Mouse (Mus musculus) liver, adult 2 months (tissue): ENCODE data around the gene Aicda. TPM values are rescaled to one million over a fixed set of nuclear protein-coding genes. Genes with fewer than 3 reads are reported as not detected.

Experiments
- DNase-seq: peaks from one replicate; pipeline ENCODE4 v3.0.0-alpha.2; 2011; ENCODE audit warnings: low read depth, low spot score; ENCODE audit errors: extremely low read depth
- H3K27ac ChIP-seq: fragments of 200-500 bp; replicated peaks from 2 replicates; pipeline ENCODE4 v1.5.1; 2012; ENCODE audit warnings: low read depth, mild to moderate bottlenecking, control low read depth, inconsistent platforms, low read length; ENCODE audit not compliant: insufficient read depth
- H3K27me3 ChIP-seq: fragments of 200-500 bp; 2 replicates; pipeline ENCODE4 v1.6.1; 2012; ENCODE audit warnings: mild to moderate bottlenecking, moderate library complexity, low read length, inconsistent platforms; ENCODE audit not compliant: control insufficient read depth, insufficient read depth
- H3K36me3 ChIP-seq: fragments of 200-500 bp; 2 replicates; pipeline ENCODE4 v1.6.1; 2012; ENCODE audit warnings: low read length, inconsistent platforms; ENCODE audit not compliant: control insufficient read depth, insufficient read depth
- H3K4me1 ChIP-seq: fragments of 200-500 bp; 2 replicates; pipeline ENCODE4 v1.6.1; 2011; ENCODE audit warnings: low read length; ENCODE audit not compliant: control insufficient read depth, insufficient read depth
- H3K4me3 ChIP-seq: fragments of 200-500 bp; 2 replicates; pipeline ENCODE4 v1.5.1; 2011; ENCODE audit warnings: low read depth, mild to moderate bottlenecking, control low read depth, low read length, moderate library complexity; ENCODE audit not compliant: insufficient read depth
- H3K79me2 ChIP-seq: fragments of 200-500 bp; 2 replicates; pipeline ENCODE4 v1.6.1; 2012; ENCODE audit warnings: inconsistent platforms, mild to moderate bottlenecking, low read length, moderate library complexity; ENCODE audit not compliant: control insufficient read depth, insufficient read depth
- H3K9ac ChIP-seq: fragments of 200-500 bp; 2 replicates; pipeline ENCODE4 v1.6.1; 2012; ENCODE audit warnings: low read depth, mild to moderate bottlenecking, control low read depth, inconsistent platforms, low read length
- CTCF ChIP-seq: fragments of 200-500 bp; IDR thresholded peaks from 2 replicates; pipeline ENCODE4 v1.5.1; 2011; ENCODE audit warnings: low read depth, low read length, control low read depth
- POLR2A ChIP-seq: fragments of 200-500 bp; IDR thresholded peaks from 2 replicates; pipeline ENCODE4 v1.6.1; 2011; ENCODE audit warnings: low read length, control low read depth; ENCODE audit not compliant: insufficient read depth; ENCODE audit errors: extremely low read depth
- WGBS: fragments of 180-500 bp; shearing (Covaris S2); methylation state at CpG from one replicate; pipeline ENCODE4 v1.1.7; 2018; 5-methylcytosine and 5-hydroxymethylcytosine counted together
- polyA plus RNA-seq: library from polyadenylated mRNA; depleted of rRNA; stranded (reverse); fragments of >200 nt; gene quantifications from 2 replicates; pipeline ENCODE4 v1.2.3, GENCODE M21; 2012
- total RNA-seq: library from RNA; depleted of rRNA; stranded (reverse); fragments of >200 nt; gene quantifications from 2 replicates; pipeline ENCODE4 v1.2.3, GENCODE M21; 2014

Gene Aicda
- total and polyA plus RNA-seq, 2 experiments: not detected

DNA sequence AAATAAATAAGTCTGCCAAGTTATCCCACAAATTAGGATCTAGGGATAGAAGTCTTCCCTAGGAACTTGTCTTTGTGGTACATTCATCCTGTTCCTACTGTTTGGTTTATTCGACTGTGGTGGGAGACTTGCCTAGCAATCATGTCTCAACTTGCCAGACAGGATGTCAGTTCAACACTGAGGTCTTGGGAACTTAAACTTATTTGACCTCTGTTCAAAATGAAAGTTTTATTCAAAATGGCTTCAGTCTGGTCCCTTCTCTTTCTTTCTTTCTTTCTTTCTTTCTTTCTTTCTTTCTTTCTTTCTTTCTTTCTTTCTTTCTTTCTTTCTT is 49.4 kb downstream of the Aicda start:
- Histone ChIP-seq H3K36me3 (peaks cover 11% of the 10 kb centered on the region), H3K27ac (peak overlapping the region; percentile 95), H3K4me3 (no peak overlapping the region), H3K27me3 (no peaks in the 10 kb centered on the region), H3K79me2 (no peaks in the 10 kb centered on the region; the same call in 1 of the 2 replicates), H3K4me1 (peaks cover 18% of the 10 kb centered on the region), H3K9ac (no peak overlapping the region)
- WGBS: 0% methylated on average over 1 of the region's 1 CpGs
- TF ChIP-seq POLR2A (no peak), CTCF (no peak)
- no peak for DNase-seq

DNA sequence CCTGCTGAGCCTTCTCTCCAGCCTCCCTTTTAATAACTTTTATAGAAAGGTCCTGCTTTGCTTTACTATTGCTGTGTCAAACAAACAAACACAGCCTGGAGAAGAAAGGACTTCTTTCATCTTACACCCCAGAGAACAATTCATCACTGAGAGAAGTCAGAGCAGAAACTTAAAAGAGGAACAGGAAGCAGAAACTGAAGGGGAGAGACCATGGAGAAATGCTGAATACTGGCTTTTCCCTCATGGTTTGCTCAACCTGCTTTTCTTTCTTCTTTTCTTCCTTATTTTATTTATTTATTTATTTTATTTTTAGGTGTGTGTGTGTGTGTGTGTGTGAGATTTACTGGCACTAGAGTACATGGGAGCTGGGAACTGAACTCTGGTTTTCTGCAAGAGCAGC is 50.7 kb downstream of the Aicda start:
- Histone ChIP-seq H3K9ac (no peak overlapping the region), H3K4me3 (no peak overlapping the region), H3K27me3 (no peaks in the 10 kb centered on the region), H3K27ac (peak overlapping the region; percentile 34; the same call in 1 of the 2 replicates), H3K79me2 (no peaks in the 10 kb centered on the region; the same call in 1 of the 2 replicates), H3K36me3 (peaks cover 6% of the 10 kb centered on the region), H3K4me1 (peaks cover 10% of the 10 kb centered on the region)
- DNase-seq: no peak
- TF ChIP-seq CTCF: no peak
- TF ChIP-seq POLR2A: no peak

DNA sequence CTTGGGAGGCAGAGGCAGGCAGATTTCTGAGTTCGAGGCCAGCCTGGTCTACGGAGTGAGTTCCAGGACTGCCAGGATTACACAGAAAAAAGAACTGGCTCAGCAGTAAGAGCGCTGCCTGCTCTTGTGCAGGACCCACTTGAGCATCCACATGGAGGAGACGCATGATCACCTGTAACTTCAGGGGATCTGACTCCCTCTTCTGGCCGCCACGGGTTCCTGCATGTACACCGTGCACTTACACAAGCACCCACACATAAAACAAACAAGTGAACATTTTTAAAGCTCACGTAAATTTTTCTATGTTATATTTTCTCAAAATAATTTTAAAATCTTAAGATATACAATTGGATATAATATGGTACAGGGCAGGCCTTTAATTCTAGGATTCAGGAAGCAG is 51.9 kb downstream of the Aicda start:
- Histone ChIP-seq H3K27ac (no peak overlapping the region), H3K4me3 (no peak overlapping the region), H3K27me3 (no peaks in the 10 kb centered on the region), H3K79me2 (no peaks in the 10 kb centered on the region; the same call in 1 of the 2 replicates), H3K9ac (no peak overlapping the region), H3K36me3 (no peaks in the 10 kb centered on the region), H3K4me1 (peaks cover 4% of the 10 kb centered on the region)
- DNase-seq: peak; percentile 56
- 84% methylated on average over 8 of the region's 8 CpGs for WGBS
- peak; percentile 79 for TF ChIP-seq CTCF
- no peak for TF ChIP-seq POLR2A

DNA sequence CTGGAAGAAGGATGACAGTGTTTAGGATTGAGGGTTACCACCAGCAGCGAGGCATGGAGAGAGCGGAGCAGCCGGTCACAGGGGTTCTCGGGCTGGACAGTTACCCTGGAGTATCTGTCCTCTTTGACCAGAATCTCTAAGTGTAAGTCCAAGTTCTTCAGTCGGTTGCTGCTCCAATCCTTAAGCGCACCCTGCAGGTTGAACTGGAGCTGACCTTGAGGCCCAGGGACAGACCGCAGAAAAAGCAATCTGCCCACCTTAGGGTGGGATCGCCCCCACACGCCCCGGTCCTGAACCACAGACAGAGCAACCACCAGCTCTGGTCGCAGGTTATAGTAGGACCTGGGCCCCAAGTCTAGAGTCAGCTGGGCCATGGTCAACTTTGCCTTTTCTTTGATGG is 53.1 kb downstream of the Aicda start:
- Histone ChIP-seq H3K4me3 (no peak overlapping the region), H3K27me3 (no peaks in the 10 kb centered on the region), H3K79me2 (no peaks in the 10 kb centered on the region), H3K36me3 (no peaks in the 10 kb centered on the region), H3K9ac (no peak overlapping the region), H3K27ac (no peak overlapping the region), H3K4me1 (peaks cover 2% of the 10 kb centered on the region; the same call in 1 of the 2 replicates)
- 95% methylated on average over 11 of the region's 11 CpGs for WGBS
- no peak for DNase-seq
- no peak for TF ChIP-seq POLR2A
- no peak for TF ChIP-seq CTCF

DNA sequence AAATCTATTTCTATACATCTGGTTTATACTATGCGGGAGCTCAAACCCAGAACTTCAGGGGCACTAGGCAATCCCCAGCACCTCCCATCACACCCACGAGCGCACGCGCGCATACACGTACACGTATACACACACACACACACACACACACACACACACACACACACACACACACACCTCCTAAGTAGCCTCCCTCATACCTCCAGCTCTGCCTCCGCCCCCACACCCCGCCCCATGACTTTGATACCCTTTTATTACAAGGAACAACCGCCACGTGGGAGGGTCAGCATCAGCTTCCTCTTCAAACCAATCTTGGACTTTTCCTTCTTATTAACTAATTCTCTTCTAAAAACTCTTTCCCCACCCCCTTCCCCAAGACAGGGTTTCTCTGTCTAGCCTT is 54.1 kb downstream of the Aicda start:
- Histone ChIP-seq H3K4me1 (peaks cover 2% of the 10 kb centered on the region; the same call in 1 of the 2 replicates), H3K79me2 (no peaks in the 10 kb centered on the region), H3K4me3 (no peak overlapping the region), H3K27me3 (no peaks in the 10 kb centered on the region), H3K36me3 (no peaks in the 10 kb centered on the region), H3K27ac (no peak overlapping the region), H3K9ac (no peak overlapping the region)
- no peak for DNase-seq
- no peak for TF ChIP-seq CTCF
- no peak for TF ChIP-seq POLR2A
- 93% methylated on average over 12 of the region's 12 CpGs for WGBS

DNA sequence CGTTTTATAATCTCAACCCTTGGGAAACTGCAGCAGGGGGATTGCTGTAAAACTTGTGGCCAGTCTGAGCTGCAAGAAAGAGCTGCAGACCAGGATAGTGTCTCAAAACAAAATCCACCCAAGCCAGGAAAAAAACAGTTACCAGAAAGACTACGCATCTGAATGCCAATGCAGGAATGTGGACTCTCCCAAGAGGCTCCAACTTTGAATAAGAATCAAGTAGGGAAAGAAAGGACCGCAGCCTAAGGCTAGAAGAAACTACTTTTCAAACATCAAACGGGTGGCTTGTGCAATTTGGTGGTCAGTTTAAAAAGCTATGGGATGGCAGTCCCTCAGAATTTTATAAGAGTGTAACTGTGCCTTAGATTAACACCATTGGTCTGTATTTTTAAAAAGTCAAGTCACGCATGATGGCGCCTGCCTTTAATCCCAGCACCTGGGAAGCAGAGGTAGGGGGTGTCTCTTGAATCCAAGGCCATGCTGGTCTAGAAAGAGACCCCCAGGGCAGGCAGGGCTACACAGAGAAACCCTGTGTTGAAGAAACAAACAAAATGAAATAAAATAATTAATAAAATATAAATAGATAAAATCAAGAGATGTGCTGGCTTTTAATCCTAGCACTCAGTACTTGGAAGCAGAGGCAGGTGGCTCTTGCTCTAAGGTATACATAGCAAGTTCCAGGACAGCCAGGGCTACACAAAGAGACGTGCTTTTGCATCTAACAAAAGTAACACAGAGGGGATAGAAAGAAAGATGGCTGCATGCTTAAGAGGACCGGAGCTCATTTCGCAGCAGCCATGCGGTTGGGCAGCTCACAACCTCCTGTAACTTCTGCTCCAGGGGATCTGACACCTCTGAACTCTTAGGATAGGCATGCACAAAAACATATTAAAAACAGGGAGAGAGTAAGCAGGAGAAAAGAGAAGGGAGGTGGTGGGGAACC is 55.1 kb downstream of the Aicda start:
- WGBS: 93% methylated on average over 10 of the region's 10 CpGs
- no peak overlapping the region for H3K4me3 ChIP-seq
- TF ChIP-seq CTCF (no peak), POLR2A (no peak)

More for the DNA sequence above, 55.1 kb downstream of the Aicda start:
- no peak for DNase-seq
- H3K9ac ChIP-seq: no peak overlapping the region
- no peaks in the 10 kb centered on the region for H3K36me3 ChIP-seq
- H3K27ac ChIP-seq: no peak overlapping the region
- H3K79me2 ChIP-seq: no peaks in the 10 kb centered on the region
- H3K27me3 ChIP-seq: no peaks in the 10 kb centered on the region
- H3K4me1 ChIP-seq: no peaks in the 10 kb centered on the region
